Mouse (Mus musculus) bone marrow macrophage, adult 2 months (primary cell): Measurements from ENCODE around the gene BC037034.

Experiments used
- CTCF ChIP-seq: IDR thresholded peaks from 2 replicates; pipeline ENCODE4 v1.5.1; 2012; ENCODE audit warnings: low read depth, mild to moderate bottlenecking, low read length, moderate library complexity
- POLR2A ChIP-seq: IDR thresholded peaks from 2 replicates; pipeline ENCODE4 v1.6.1; 2012; ENCODE audit warnings: mild to moderate bottlenecking, low read depth, low read length, borderline replicate concordance

- TF ChIP-seq CTCF (no peak), POLR2A (no peak)
Observed at GRCm38 (mm10) chr5:138299613-138300012, 35.8 kb upstream of the BC037034 start.
